Mouse (Mus musculus): ENCODE results near the gene Shbg. TPM values are rescaled to one million over a fixed set of nuclear protein-coding genes. Genes with fewer than 3 reads are reported as not detected.

Gene Shbg
- total and polyA plus RNA-seq, 2 experiments: 0.18 TPM; not detected in 1

DNA sequence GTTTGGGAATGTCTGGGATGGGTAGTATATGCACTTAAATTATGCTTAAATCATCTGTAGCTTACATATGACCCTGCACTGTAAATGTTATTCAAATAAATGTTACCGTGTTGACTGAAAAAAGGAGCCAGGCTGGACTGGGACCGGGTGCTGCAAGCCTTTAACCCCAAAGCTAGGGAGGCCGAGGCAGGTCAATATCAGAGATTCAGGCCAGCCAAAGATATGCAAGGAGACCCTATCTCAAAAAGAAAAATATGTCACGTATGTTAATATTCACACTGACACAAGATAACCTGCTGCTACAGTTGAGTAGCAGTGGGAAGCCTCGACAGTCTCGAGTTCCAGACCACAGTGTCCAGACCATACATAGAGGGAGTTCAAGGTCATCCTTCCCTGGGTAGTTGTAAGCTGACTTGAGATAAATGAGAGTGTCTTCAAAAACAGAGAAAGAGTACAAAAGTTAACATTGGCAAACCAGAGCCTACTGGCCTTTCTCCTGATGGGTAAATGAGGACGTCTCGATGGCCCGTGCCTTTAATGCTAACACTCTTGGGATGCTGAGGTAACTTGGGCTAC, 35.4 kb downstream of the Shbg start:
- Histone ChIP-seq H3K9ac (ENCODE audit: low read depth, low read length) (no peak overlapping the region), H3K27ac (replicated peaks; ENCODE audit: insufficient read depth, low read depth, low read length) (no peak overlapping the region), H3K79me2 (ENCODE audit: control insufficient read depth, insufficient read depth, low read length) (peaks cover 18% of the 10 kb centered on the region), H3K4me3 (ENCODE audit: insufficient read depth, low read depth, low read length) (no peak overlapping the region), H3K27me3 (ENCODE audit: control insufficient read depth, insufficient read depth, low read length) (no peaks in the 10 kb centered on the region), H3K4me1 (ENCODE audit: control insufficient read depth, insufficient read depth, low read length) (peaks cover 6% of the 10 kb centered on the region), H3K36me3 (ENCODE audit: control insufficient read depth, insufficient read depth, low read length) (peaks cover 4% of the 10 kb centered on the region; the same call in 1 of the 2 replicates)
- TF ChIP-seq POLR2A (IDR thresholded peaks at IDR 0.05; ENCODE audit: extremely low read depth, insufficient read depth, low read length) (no peak), CTCF (IDR thresholded peaks at IDR 0.05; ENCODE audit: low read depth, low read length) (no peak)
- 48% methylated on average over 9 of the region's 9 CpGs for WGBS
- DNase-seq (ENCODE audit: extremely low read depth, low read depth, low spot score): no peak

DNA sequence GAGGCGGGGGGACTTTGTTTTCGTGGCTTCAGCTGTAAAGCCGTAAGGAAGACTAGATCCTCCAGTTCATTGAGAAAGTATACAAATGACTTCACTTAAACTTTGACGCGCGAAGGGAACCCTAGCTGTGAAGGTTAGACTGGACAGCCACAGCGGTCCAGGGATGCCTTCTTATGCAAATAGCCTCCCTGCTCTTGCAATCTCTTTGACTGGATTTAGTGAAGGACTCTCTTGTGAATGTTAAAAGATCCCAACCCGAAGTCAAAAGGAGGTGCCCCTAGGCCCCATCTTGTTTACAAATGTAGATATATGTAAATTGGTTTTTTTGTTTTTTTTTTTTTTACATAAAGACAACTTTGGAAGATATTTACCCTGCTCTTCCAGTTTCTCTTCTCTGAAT, 35.9 kb downstream of the Shbg start:
- Histone ChIP-seq H3K4me3 (ENCODE audit: insufficient read depth, low read depth, low read length) (peak overlapping the region; percentile 74), H3K27me3 (ENCODE audit: control insufficient read depth, insufficient read depth, low read length) (no peaks in the 10 kb centered on the region), H3K9ac (ENCODE audit: low read depth, low read length) (peak overlapping the region; percentile 59), H3K79me2 (ENCODE audit: control insufficient read depth, insufficient read depth, low read length) (peaks cover 18% of the 10 kb centered on the region), H3K4me1 (ENCODE audit: control insufficient read depth, insufficient read depth, low read length) (peaks cover 6% of the 10 kb centered on the region), H3K36me3 (ENCODE audit: control insufficient read depth, insufficient read depth, low read length) (no peaks in the 10 kb centered on the region), H3K27ac (replicated peaks; ENCODE audit: insufficient read depth, low read depth, low read length) (no peak overlapping the region)
- DNase-seq (ENCODE audit: extremely low read depth, low read depth, low spot score): no peak
- no peak for TF ChIP-seq POLR2A (IDR thresholded peaks at IDR 0.05; ENCODE audit: extremely low read depth, insufficient read depth, low read length)
- TF ChIP-seq CTCF (IDR thresholded peaks at IDR 0.05; ENCODE audit: low read depth, low read length): no peak
- WGBS: under 1% methylated on average over 8 of the region's 8 CpGs

DNA sequence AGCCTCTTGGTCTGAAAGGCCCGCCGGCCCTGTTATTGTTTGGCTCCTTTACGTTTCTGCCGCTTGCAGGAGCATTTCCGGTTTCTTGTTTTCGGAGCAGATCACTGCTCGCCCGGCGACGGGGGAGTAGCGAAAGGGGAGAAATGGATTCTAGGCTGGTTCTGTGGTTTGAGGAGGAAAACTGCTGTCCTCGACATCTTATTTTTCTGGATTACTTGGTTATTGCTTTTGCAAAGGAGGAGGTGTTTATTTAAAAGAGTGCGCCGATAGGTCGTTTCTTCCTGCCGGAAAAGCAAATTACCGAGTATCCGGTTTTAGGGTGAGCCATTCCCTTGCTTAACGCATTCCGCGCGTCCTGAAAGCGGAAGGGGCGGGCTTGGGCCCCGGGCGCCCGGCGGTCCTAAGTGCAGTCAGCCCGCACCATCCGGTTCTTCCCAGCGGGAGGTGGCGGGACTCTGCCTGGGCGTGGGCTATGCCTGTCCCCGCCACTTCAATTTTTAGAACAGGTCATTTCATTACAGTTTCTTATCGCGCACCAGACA, 36.5 kb downstream of the Shbg start:
- under 1% methylated on average over 36 of the region's 36 CpGs for WGBS
- Histone ChIP-seq H3K27me3 (ENCODE audit: control insufficient read depth, insufficient read depth, low read length) (no peaks in the 10 kb centered on the region), H3K9ac (ENCODE audit: low read depth, low read length) (peak overlapping the region; percentile 77), H3K4me3 (ENCODE audit: insufficient read depth, low read depth, low read length) (peak overlapping the region; percentile 74), H3K79me2 (ENCODE audit: control insufficient read depth, insufficient read depth, low read length) (peaks cover 18% of the 10 kb centered on the region), H3K36me3 (ENCODE audit: control insufficient read depth, insufficient read depth, low read length) (no peaks in the 10 kb centered on the region), H3K4me1 (ENCODE audit: control insufficient read depth, insufficient read depth, low read length) (peaks cover 6% of the 10 kb centered on the region), H3K27ac (replicated peaks; ENCODE audit: insufficient read depth, low read depth, low read length) (peak overlapping the region; percentile 85)
- peak; percentile 91 for DNase-seq (ENCODE audit: extremely low read depth, low read depth, low spot score)
- TF ChIP-seq POLR2A (IDR thresholded peaks at IDR 0.05; ENCODE audit: extremely low read depth, insufficient read depth, low read length) (0 out of 2 replicates have a peak, but pooled peaks have one; percentile 16), CTCF (IDR thresholded peaks at IDR 0.05; ENCODE audit: low read depth, low read length) (no peak)

DNA sequence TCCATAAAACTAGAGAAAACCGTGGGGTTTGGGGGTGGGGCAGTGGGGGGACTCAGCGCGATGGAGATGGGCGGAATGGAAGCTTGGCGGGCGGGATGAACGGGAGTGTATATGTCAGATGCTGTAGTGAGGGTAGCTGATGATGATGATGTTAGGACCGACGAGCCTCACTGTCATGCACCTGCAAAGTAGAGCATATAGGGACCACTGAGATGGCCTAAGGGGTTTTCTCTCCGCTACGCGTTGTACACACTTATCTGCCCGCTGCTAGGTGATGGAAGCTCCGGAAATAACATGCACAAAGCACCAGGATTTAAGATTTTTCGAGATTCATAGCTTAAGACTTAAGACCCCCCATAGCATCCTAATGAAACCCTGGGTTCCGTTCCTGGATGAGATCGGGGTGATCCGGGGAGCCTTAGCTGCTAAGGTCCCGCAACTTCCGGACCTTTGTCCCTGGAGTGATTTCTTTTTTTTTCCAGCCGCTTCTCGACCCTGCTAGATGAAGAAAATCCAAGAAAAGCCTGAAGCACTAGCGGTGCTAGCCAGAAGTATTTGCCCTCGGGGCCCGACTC, 37.0 kb downstream of the Shbg start:
- under 1% methylated on average over 25 of the region's 25 CpGs for WGBS
- peaks cover 6% of the 10 kb centered on the region for H3K4me1 ChIP-seq (ENCODE audit: control insufficient read depth, insufficient read depth, low read length)

DNA sequence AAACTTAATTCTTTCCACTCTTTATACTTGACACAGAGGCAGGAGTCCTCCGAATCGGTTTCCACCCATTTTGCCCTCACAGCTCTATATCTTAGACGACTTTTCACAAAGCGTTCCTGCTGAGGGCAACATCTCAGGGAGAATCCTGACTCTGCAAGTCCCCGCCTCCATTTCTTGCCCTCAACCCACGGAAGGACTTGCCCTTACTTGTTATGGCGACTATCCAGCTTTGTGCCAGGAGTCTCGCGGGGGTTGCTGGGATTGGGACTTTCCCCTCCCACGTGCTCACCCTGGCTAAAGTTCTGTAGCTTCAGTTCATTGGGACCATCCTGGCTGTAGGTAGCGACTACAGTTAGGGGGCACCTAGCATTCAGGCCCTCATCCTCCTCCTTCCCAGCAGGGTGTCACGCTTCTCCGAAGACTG, 37.6 kb downstream of the Shbg start, which contains the start of the genes Wrap53 and Trp53:
Gene Wrap53, minus strand, starts transcription at position 165 of the 424 bp plus-strand sequence.
Gene Trp53, plus strand, starts transcription at position 269 of the 424 bp plus-strand sequence.
- 0 out of 2 replicates have a peak, but pooled peaks have one; percentile 22 for TF ChIP-seq POLR2A (IDR thresholded peaks at IDR 0.05; ENCODE audit: extremely low read depth, insufficient read depth, low read length)
- 0 out of 2 replicates have a peak, but pooled peaks have one; percentile 1 for TF ChIP-seq CTCF (IDR thresholded peaks at IDR 0.05; ENCODE audit: low read depth, low read length)
- peaks cover 6% of the 10 kb centered on the region for H3K4me1 ChIP-seq (ENCODE audit: control insufficient read depth, insufficient read depth, low read length)
- WGBS: under 1% methylated on average over 13 of the region's 13 CpGs

More for the DNA sequence above, 37.0 kb downstream of the Shbg start:
- Histone ChIP-seq H3K4me3 (ENCODE audit: insufficient read depth, low read depth, low read length) (peak overlapping the region; percentile 74), H3K79me2 (ENCODE audit: control insufficient read depth, insufficient read depth, low read length) (peaks cover 18% of the 10 kb centered on the region), H3K9ac (ENCODE audit: low read depth, low read length) (peak overlapping the region; percentile 77), H3K36me3 (ENCODE audit: control insufficient read depth, insufficient read depth, low read length) (no peaks in the 10 kb centered on the region), H3K27ac (replicated peaks; ENCODE audit: insufficient read depth, low read depth, low read length) (peak overlapping the region; percentile 85), H3K27me3 (ENCODE audit: control insufficient read depth, insufficient read depth, low read length) (no peaks in the 10 kb centered on the region)
- TF ChIP-seq CTCF (IDR thresholded peaks at IDR 0.05; ENCODE audit: low read depth, low read length) (no peak), POLR2A (IDR thresholded peaks at IDR 0.05; ENCODE audit: extremely low read depth, insufficient read depth, low read length) (no peak)
- DNase-seq (ENCODE audit: extremely low read depth, low read depth, low spot score): no peak

More for the DNA sequence above, 37.6 kb downstream of the Shbg start, which contains the start of the genes Wrap53 and Trp53:
- no peaks in the 10 kb centered on the region for H3K36me3 ChIP-seq (ENCODE audit: control insufficient read depth, insufficient read depth, low read length)
- H3K4me3 ChIP-seq (ENCODE audit: insufficient read depth, low read depth, low read length): peak within 1 kb of the TSS; percentile 84
- H3K79me2 ChIP-seq (ENCODE audit: control insufficient read depth, insufficient read depth, low read length): peaks cover 18% of the 10 kb centered on the region
- no peaks in the 10 kb centered on the region for H3K27me3 ChIP-seq (ENCODE audit: control insufficient read depth, insufficient read depth, low read length)
- DNase-seq (ENCODE audit: extremely low read depth, low read depth, low spot score): peak; percentile 92
- peak within 1 kb of the TSS; percentile 85 for H3K27ac ChIP-seq (replicated peaks; ENCODE audit: insufficient read depth, low read depth, low read length)
- H3K9ac ChIP-seq (ENCODE audit: low read depth, low read length): peak within 1 kb of the TSS; percentile 77

Data from liver, adult 2 months (tissue).